9 mouse cellular contexts compared by ENCODE assay signal in genomic region chr11:62997718-62998281, GRCm38 (mm10). TPM values are rescaled to one million over a fixed set of nuclear protein-coding genes. Genes with fewer than 3 reads are reported as not detected.
DNase-seq lines count a peak whose midpoint lies in the region; ATAC-seq and TF ChIP-seq lines count a peak whose summit lies in the region.
"Had no signal": no experiment of that assay in that cellular context is flagged by ENCODE, and none has a peak within 500 bp of the region (broad histone marks: within the 10 kb centered on the region; RNA-seq: fewer than 3 reads in every experiment).

No protein-coding gene starts in this region.

- no peak overlapping the region for H3K27ac ChIP-seq in liver, postnatal 0 days (ENCODE audit: low read depth)
- H3K27ac ChIP-seq in kidney, embryonic 14.5 days (ENCODE audit: low read depth, low read length): peak overlapping the region; percentile 44; the same call in 1 of the 2 replicates
- 0 out of 2 replicates have a peak overlapping the region, but pooled peaks have one; percentile 6 for H3K27ac ChIP-seq in liver, embryonic 12.5 days

- WGBS in liver, postnatal 0 days (ENCODE audit: insufficient replicate concordance): 73% methylated on average over 11 of the region's 11 CpGs
- WGBS in kidney, embryonic 14.5 days: 28% methylated on average over 11 of the region's 11 CpGs
- 62% methylated on average over 11 of the region's 11 CpGs for whole genome bisulfite sequencing in liver, embryonic 12.5 days (ENCODE audit: insufficient replicate concordance)

- H3K36me3 ChIP-seq in liver, postnatal 0 days (replicated peaks; ENCODE audit: insufficient read depth, low read length): no peaks in the 10 kb centered on the region
- no peaks in the 10 kb centered on the region for H3K36me3 ChIP-seq in kidney, embryonic 14.5 days (ENCODE audit: control insufficient read depth, insufficient read depth, low read length)
- no peaks in the 10 kb centered on the region for H3K36me3 ChIP-seq in liver, embryonic 12.5 days

- H3K4me3 ChIP-seq in liver, postnatal 0 days (ENCODE audit: low read depth, low read length): no peak overlapping the region
- H3K4me3 ChIP-seq in kidney, embryonic 14.5 days (ENCODE audit: low read length): no peak overlapping the region
- no peak overlapping the region for H3K4me3 ChIP-seq in liver, embryonic 12.5 days

- DNase-seq in liver: peak; percentile 10
- no peak for DNase-seq in liver, postnatal 0 days
- DNase-seq in cerebellum, postnatal 10 days: peak; percentile 79 to 87
- peak; percentile 77 for DNase-seq in heart, adult 8-10 months (ENCODE audit: low spot score)
- peak; percentile 93 for DNase-seq in skeletal muscle tissue, adult 2 months (ENCODE audit: low read depth, low spot score)
- no peak for DNase-seq in T-cell, adult 2 months (ENCODE audit: low spot score)

- no peaks in the 10 kb centered on the region for H3K27me3 ChIP-seq in liver, postnatal 0 days (ENCODE audit: insufficient read depth, low read length)
- no peaks in the 10 kb centered on the region for H3K27me3 ChIP-seq in kidney, embryonic 14.5 days (ENCODE audit: control insufficient read depth, insufficient read depth, low read length)
- no peaks in the 10 kb centered on the region for H3K27me3 ChIP-seq in liver, embryonic 12.5 days (replicated peaks)

- ATAC-seq in liver, postnatal 0 days: no peak
- peak; percentile 71 for ATAC-seq in kidney, embryonic 14.5 days (ENCODE audit: low FRiP score, low TSS enrichment)
- no peak for ATAC-seq in liver, embryonic 12.5 days

- no peaks in the 10 kb centered on the region for H3K9me3 ChIP-seq in liver, postnatal 0 days (ENCODE audit: low read length)
- no peaks in the 10 kb centered on the region for H3K9me3 ChIP-seq in kidney, embryonic 14.5 days (ENCODE audit: control insufficient read depth, low read length)
- no peaks in the 10 kb centered on the region for H3K9me3 ChIP-seq in liver, embryonic 12.5 days (replicated peaks)

- TF ChIP-seq EP300 in liver, postnatal 0 days (IDR thresholded peaks at IDR 0.05; ENCODE audit: low read depth): no peak

- no peaks in the 10 kb centered on the region for H3K4me1 ChIP-seq in liver, postnatal 0 days (ENCODE audit: insufficient read depth)
- peaks cover 17% of the 10 kb centered on the region for H3K4me1 ChIP-seq in kidney, embryonic 14.5 days (ENCODE audit: control insufficient read depth, insufficient read depth, low read length)
- 0 out of 2 replicates have a peak, but pooled peaks cover 4% of the 10 kb centered on the region for H3K4me1 ChIP-seq in liver, embryonic 12.5 days

- TF ChIP-seq CTCF in liver, postnatal 0 days (IDR thresholded peaks at IDR 0.05; ENCODE audit: low read depth): no peak

- H3K9ac ChIP-seq in liver, postnatal 0 days (replicated peaks): no peak overlapping the region
- H3K9ac ChIP-seq in kidney, embryonic 14.5 days (ENCODE audit: low read depth, low read length): no peak overlapping the region
- no peak overlapping the region for H3K9ac ChIP-seq in liver, embryonic 12.5 days

- no peak overlapping the region for H3K4me2 ChIP-seq in liver, postnatal 0 days (ENCODE audit: low read depth, low read length)
- no peak overlapping the region for H3K4me2 ChIP-seq in kidney, embryonic 14.5 days (replicated peaks; ENCODE audit: low read depth, low read length)
- H3K4me2 ChIP-seq in liver, embryonic 12.5 days: no peak overlapping the region

RNA-seq across cellular contexts. Expression of gene Cdrt4, which starts 46.8 kb away (rescaled TPM):
- polyA plus RNA-seq in liver, postnatal 0 days (2015; fragmentation: Nextera tagmentation; extraction: Ambion mirVana): not detected in 2 replicates
- total RNA-seq in heart, adult 8-10 months (2022): not detected
- polyA plus RNA-seq in kidney, embryonic 14.5 days (2014; fragmentation: Nextera tagmentation; extraction: Ambion mirVana): 0.29 TPM in 1 of 2 replicates, not detected in the other
- polyA plus RNA-seq in liver, embryonic 12.5 days (2016; fragmentation: Nextera tagmentation; extraction: Ambion mirVana): not detected in 2 replicates
- total RNA-seq: neutrophil, adult 5-6 weeks had no signal

Comparison
In these comparisons a context has a peak if more than half of its experiments do, and no peak if none do; other contexts are left out.
1. DNase-seq: peak in liver (single experiment), cerebellum, postnatal 10 days (2 of 2), heart, adult 8-10 months (single experiment) and skeletal muscle tissue, adult 2 months (single experiment); none in liver, postnatal 0 days (single experiment) and T-cell, adult 2 months (single experiment).